Mouse (Mus musculus) brain, embryonic 14.5 days (tissue): Measurements from ENCODE around the gene Zfp91. TPM values are rescaled to one million over a fixed set of nuclear protein-coding genes. Genes with fewer than 3 reads are reported as not detected.
A peak's percentile ranks its signal among the peaks of the same experiment; 100 is the strongest.

Experiments
- DNase-seq: peaks from one replicate; pipeline ENCODE4 v3.0.0-alpha.2; 2011; ENCODE audit warnings: low read depth
- CTCF ChIP-seq: fragments of 200-500 bp; IDR thresholded peaks from 2 replicates; pipeline ENCODE4 v1.5.1; 2012; ENCODE audit warnings: inconsistent platforms, mild to moderate bottlenecking, moderate library complexity, borderline replicate concordance; ENCODE audit not compliant: insufficient read depth, insufficient read length; ENCODE audit errors: extremely low read depth
- POLR2A ChIP-seq: fragments of 200-500 bp; IDR thresholded peaks from 2 replicates; pipeline ENCODE4 v1.6.1; 2012; ENCODE audit warnings: mild to moderate bottlenecking, inconsistent platforms, borderline replicate concordance; ENCODE audit not compliant: poor library complexity, insufficient read depth, insufficient read length, severe bottlenecking; ENCODE audit errors: extremely low read depth
- polyA plus RNA-seq: library from polyadenylated mRNA; depleted of rRNA; stranded (reverse); fragments of >200 nt; gene quantifications from 2 replicates; pipeline ENCODE4 v1.2.3, GENCODE M21; 2012; rRNA removed

Gene Zfp91
- polyA plus RNA-seq = 37.5 and 41.0 TPM in 2 replicates

GRCm38 (mm10) chr19:12795511-12796327 lies at the start of gene Zfp91, which contains the start of gene Lpxn:
Gene Zfp91 (minus strand): TSS chr19:12796126.
Gene Lpxn (plus strand): TSS chr19:12796193.
- peak; percentile 100 for DNase-seq

GRCm38 (mm10) chr19:12838507-12838906 lies 42.6 kb upstream of the Zfp91 start:
- TF ChIP-seq POLR2A (no peak), CTCF (no peak)
- DNase-seq = no peak

More at GRCm38 (mm10) chr19:12795511-12796327, at the start of gene Zfp91, which contains the start of gene Lpxn:
- peak; percentile 51 for TF ChIP-seq POLR2A
- no peak for TF ChIP-seq CTCF

- TF ChIP-seq POLR2A = no peak
- no peak for TF ChIP-seq CTCF
- DNase-seq = no peak
Observed at GRCm38 (mm10) chr19:12833625-12834024, 37.7 kb upstream of the Zfp91 start.

- no peak for DNase-seq
- no peak for TF ChIP-seq CTCF
- no peak for TF ChIP-seq POLR2A
Observed at GRCm38 (mm10) chr19:12831559-12831958, 35.6 kb upstream of the Zfp91 start.

- TF ChIP-seq CTCF (no peak), POLR2A (no peak)
- DNase-seq = no peak
Observed at GRCm38 (mm10) chr19:12830823-12831430, 35.0 kb upstream of the Zfp91 start.

- DNase-seq = no peak
Observed at GRCm38 (mm10) chr19:12824549-12824948, 28.6 kb upstream of the Zfp91 start.

GRCm38 (mm10) chr19:12820383-12820782 lies 24.5 kb upstream of the Zfp91 start:
- TF ChIP-seq CTCF = 0 out of 2 replicates have a peak, but pooled peaks have one; percentile 2
- TF ChIP-seq POLR2A = no peak
- peak; percentile 70 for DNase-seq

More at GRCm38 (mm10) chr19:12824549-12824948, 28.6 kb upstream of the Zfp91 start:
- TF ChIP-seq POLR2A = no peak
- TF ChIP-seq CTCF = no peak; the same call in 1 of the 2 replicates

GRCm38 (mm10) chr19:12818507-12818906 lies 22.6 kb upstream of the Zfp91 start:
- DNase-seq = no peak
- no peak for TF ChIP-seq POLR2A
- TF ChIP-seq CTCF = no peak

GRCm38 (mm10) chr19:12813883-12814282 lies 18.0 kb upstream of the Zfp91 start:
- TF ChIP-seq POLR2A (no peak), CTCF (no peak)
- DNase-seq = no peak

GRCm38 (mm10) chr19:12812644-12813364 lies 16.9 kb upstream of the Zfp91 start:
- no peak for DNase-seq
- TF ChIP-seq CTCF = no peak
- no peak for TF ChIP-seq POLR2A

- DNase-seq = no peak
- TF ChIP-seq POLR2A (no peak), CTCF (no peak)
Observed at GRCm38 (mm10) chr19:12806214-12806613, 10.3 kb upstream of the Zfp91 start.
